Mouse (Mus musculus) small intestine, adult 2 months (tissue): ENCODE results near the gene Ethe1.

Source experiments
- CTCF ChIP-seq: fragments of 200-500 bp; IDR thresholded peaks from 2 replicates; pipeline ENCODE4 v1.5.1; 2012; ENCODE audit warnings: low read depth, mild to moderate bottlenecking, control low read depth, inconsistent platforms, low read length, moderate library complexity, mixed read lengths; ENCODE audit not compliant: insufficient replicate concordance, insufficient read length; ENCODE audit errors: extremely low read depth
- POLR2A ChIP-seq: fragments of 200-500 bp; IDR thresholded peaks from 2 replicates; pipeline ENCODE4 v1.6.1; 2012; ENCODE audit warnings: low read depth, mild to moderate bottlenecking, control low read depth, inconsistent platforms, low read length, moderate library complexity

DNA sequence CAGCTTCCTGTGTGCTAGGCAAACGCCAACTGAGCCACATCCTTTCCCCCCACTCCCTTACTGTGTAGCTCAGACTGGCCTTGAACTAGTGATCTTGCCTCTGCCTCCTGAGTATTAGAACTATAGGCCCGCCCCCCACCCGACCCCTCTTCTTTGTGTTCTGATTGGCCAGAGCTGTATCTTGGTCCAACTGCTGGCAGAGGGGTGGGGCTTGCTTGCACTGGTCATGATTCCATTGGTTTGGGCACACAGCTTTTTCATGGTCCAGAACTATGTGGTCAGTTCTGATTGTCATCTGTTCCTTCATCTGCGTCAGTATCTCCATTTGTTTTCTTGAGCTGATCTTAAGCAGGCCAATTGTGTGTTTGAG lies 23.5 kb upstream of the Ethe1 start:
- TF ChIP-seq CTCF = no peak
- no peak for TF ChIP-seq POLR2A
